Mouse (Mus musculus) monocyte, adult 5-6 weeks (primary cell): ENCODE measurements around the gene Zdhhc9. TPM values are rescaled to one million over a fixed set of nuclear protein-coding genes. Genes with fewer than 3 reads are reported as not detected.

Source experiments
- ATAC-seq: fragments of 153-309, 156-312 bp; replicated peaks from 2 replicates; pipeline ENCODE4 v1.8.0; 2017; ENCODE audit warnings: mild to moderate bottlenecking; ENCODE audit not compliant: low TSS enrichment, insufficient number of reproducible peaks, severe bottlenecking, poor library complexity, low FRiP score
- total RNA-seq: library from RNA; stranded (forward); fragments of 200-1000, 200-491, 200-594 nt; gene quantifications from 3 replicates; pipeline ENCODE4 v1.2.3, GENCODE M21; 2017

Gene Zdhhc9
- total RNA-seq, 1 experiment from 2014 or later, result 19.7 TPM

- no peak for ATAC-seq
Measured at GRCm38 (mm10) chrX:48191261-48191660, 17.4 kb downstream of the Zdhhc9 start.

- ATAC-seq, result no peak
Measured at GRCm38 (mm10) chrX:48184703-48185102, 24.0 kb downstream of the Zdhhc9 start.

DNA sequence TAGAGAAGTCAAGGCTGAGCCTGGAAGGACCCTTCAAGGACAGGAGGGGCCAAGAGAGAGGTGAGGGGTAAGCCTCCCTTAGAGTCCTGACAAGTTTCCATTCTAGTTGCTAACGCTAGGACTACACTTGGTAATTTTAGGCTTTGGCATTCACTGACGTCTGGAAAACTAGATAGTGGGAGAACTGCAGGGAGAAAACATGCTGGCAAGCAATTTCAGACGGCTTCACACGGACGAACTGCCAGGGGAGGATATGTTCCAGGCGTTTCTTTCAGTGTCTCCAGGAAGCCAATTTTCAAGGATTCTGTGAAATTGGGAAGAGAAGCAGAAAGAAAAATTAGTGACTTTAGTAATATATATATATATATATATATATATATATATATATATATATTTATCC lies 26.8 kb downstream of the Zdhhc9 start:
- no peak for ATAC-seq

GRCm38 (mm10) chrX:48170368-48170767 lies 38.3 kb downstream of the Zdhhc9 start:
- no peak for ATAC-seq

GRCm38 (mm10) chrX:48169892-48170291 lies 38.8 kb downstream of the Zdhhc9 start:
- ATAC-seq, result no peak

DNA sequence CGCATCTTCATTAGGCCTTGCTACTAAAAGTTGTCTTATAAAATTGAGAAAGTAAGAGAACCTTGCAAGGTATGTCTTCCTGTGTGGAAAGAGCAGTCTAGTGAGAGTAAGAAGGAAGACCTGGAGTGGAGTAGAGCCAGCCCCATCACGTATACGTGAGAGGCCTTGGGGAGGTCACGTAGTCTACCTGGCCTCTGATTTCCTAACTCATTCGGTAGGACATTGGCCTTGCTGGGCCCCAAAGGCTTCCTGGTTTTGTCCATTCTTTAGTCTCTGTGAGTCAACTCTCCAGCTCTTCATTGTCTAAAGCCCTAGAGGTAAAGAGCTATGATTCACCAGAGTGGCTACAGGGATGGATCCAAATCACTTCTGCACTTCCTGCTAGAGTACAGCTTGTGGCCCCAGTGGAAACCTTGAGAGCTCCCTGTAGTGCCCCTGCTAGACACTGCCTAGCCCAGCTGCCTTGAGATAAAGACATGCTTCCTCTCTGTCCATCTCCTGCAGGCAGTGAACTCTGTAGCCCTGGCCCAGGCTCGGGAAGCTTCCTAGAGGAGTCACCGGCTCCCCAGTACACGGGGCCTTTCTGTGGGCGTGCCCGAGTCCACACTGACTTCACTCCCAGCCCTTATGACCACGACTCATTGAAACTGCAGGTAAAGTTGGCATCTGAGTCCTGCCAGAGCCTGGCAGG lies 50.3 kb downstream of the Zdhhc9 start:
- ATAC-seq, result no peak

- no peak for ATAC-seq
Measured at GRCm38 (mm10) chrX:48157396-48157795, 51.3 kb downstream of the Zdhhc9 start.

DNA sequence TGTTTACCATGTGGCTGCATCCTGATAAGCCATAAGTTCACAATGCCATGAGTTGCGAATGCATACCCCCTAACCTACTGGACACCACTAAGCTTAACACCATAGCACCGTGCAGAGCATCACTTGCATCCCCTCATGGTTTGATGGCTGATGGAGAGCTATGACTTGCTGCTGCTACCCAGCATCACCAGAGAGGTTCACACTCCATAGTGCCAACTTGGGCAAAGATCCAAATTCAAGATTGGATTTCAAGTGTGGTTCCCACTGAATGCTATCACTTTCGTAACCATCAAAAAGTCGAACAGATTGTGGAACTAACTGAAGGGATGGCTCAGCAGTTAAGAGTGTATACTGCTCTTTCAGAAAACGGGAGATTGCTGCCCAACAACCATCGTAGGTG lies 53.2 kb downstream of the Zdhhc9 start:
- ATAC-seq, result no peak

GRCm38 (mm10) chrX:48153949-48154348 lies 54.7 kb downstream of the Zdhhc9 start:
- no peak for ATAC-seq

DNA sequence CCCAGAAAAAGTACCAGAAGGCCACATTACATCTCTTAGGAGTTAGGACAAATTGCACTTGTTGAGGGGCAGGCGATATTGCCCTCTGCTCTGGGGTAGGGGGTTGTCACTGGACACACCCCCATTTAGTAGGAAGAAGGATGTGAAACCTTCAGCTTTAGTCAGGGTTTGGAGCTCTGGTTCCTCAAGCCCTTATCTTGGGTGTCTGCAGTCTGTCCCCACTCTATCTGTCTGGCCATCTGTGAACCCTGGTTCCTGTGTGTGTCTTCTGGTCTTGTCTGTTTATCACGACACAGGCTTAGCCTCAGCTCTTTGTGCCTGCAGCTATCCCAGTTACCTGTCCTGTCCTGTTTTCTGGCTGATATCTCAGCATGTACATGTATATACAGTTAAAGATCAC lies 55.3 kb downstream of the Zdhhc9 start:
- peak; percentile 78 for ATAC-seq

GRCm38 (mm10) chrX:48152106-48152505 lies 56.6 kb downstream of the Zdhhc9 start:
- ATAC-seq, result no peak

DNA sequence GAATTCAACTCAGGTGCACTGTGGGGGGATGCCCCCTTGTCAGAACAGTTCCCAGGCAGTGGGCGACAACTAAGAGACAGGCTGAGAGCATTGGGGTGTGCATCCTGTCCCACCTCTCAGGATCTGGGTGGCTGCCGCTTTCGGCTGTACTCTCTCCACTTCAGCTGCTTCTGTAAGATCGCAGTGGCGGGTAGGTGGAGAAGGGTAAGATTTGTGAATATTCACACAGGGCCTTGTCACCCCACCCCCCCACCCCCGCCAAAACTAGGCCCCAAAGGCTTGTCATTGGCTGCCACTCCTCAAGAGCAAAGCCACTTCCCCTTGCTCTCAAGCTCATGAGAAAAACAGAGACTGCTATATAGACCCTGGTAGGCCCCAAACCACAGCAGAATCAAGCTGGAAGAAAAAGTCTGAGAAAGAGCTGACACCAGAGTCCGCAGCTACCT lies 60.9 kb downstream of the Zdhhc9 start:
- peak; percentile 55 for ATAC-seq

GRCm38 (mm10) chrX:48147226-48147625 lies 61.5 kb downstream of the Zdhhc9 start:
- ATAC-seq, result no peak

DNA sequence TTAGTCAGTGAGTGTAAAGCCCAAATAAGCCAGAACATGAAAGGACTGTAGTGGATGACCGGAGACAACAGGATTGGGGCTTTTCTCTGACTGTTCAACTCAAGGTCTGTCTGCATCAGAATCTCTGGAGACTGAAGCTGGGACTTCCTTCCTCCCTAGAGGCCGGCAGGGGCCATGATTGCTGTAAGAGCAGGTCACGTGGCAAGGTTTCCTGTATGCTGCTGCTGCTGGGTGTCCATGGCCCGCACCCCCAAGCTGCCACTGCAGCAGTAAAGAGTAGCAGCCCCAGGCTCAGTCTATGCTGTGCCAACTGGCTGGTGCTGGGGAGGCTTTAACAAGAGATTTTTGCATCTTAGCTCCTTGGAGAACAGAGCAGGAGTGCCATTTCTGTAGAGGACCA lies 62.4 kb downstream of the Zdhhc9 start, which contains the start of gene Sash3:
Gene Sash3 (plus strand): TSS at position 175 of the 400 bp plus-strand sequence.
- ATAC-seq, result peak; percentile 82

- peak; percentile 49 for ATAC-seq
Measured at GRCm38 (mm10) chrX:48143415-48144335, 65.0 kb downstream of the Zdhhc9 start.

DNA sequence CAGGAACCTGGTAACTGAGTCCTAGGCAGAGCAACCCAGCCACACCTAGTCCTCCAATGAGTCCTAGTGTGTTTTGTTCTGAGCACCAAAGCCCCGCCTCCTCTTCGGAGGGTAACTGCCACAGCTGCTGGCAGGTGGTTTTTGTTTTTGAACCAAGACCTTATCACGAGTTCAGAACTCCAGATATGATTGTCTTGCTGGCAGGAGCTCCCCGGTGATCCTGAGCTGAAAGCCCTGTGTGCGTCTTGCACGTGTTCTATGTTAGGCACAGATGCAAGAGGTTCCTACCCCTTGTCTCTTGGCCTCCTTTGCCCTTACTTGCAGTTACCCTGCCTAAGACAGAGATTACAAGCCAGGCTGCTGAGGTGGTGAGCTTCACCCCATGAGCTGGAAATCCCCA lies 67.2 kb downstream of the Zdhhc9 start:
- ATAC-seq, result no peak

- peak; percentile 74 for ATAC-seq
Measured at GRCm38 (mm10) chrX:48140286-48140877, 68.3 kb downstream of the Zdhhc9 start.

GRCm38 (mm10) chrX:48139368-48140285 lies 69.1 kb downstream of the Zdhhc9 start:
- no peak for ATAC-seq
